Mouse (Mus musculus): Measurements from ENCODE around the gene H2-Ab1. TPM values are rescaled to one million over a fixed set of nuclear protein-coding genes. Genes with fewer than 3 reads are reported as not detected.
"Not testable (repeated sequence)": the region's sequence is repeated elsewhere in the genome, so short reads cannot be mapped to it uniquely, and the experiment has no call there.

Gene H2-Ab1
- total RNA-seq, 2 experiments from 2014 or later, result 1.3 to 3.1 TPM

DNA sequence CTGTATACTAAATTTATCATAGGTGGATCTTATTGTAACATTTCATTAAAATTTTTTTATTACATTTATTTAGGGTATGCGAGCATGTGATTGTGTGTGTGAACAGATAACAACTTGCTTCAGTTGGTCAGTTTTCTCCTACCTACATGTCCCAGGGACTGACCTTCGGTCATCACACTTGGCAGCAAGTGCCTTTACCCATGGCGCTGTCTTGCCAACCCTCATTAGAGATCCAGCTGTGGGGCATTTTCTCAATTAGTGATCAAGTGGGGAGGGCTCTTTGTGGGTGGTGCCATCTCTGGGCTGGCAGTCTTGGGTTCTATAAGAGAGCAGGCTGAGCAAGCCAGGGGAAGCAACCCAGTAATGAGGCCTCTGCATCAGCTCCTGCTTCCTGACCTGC is 32.7 kb upstream of the H2-Ab1 start:
- DNase-seq (ENCODE audit: extremely low spot score in 1 of 2, low spot score in 2 of 2), result no peak
- no peak for TF ChIP-seq CTCF (IDR thresholded peaks at IDR 0.05)
- intact Hi-C loops (cut with DNase I), result no loop called here
- no peak overlapping the region for H3K4me3 ChIP-seq
- H3K27ac ChIP-seq, result no peak overlapping the region

DNA sequence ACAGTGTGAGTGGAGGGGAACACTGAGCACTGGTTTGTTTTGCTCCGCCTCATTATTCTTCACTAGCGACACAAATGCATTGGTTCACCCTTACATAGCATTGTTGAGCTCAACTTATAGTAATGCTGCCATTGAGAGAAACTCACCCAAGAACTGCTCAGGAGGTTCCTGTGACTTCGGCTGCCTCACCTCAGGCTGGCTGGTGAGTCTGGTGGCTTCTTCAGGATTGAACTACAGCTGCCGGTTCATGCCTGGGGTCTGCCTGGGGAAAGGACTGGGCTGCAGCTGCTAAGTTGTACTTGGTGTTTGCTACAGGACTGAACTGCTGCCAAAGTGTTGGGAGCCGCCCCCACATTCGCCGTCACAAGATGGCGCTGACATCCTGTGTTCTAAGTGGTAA is 32.1 kb upstream of the H2-Ab1 start:
- DNase-seq (ENCODE audit: extremely low spot score in 1 of 2, low spot score in 2 of 2), result no peak
- Histone ChIP-seq H3K27ac (no peak overlapping the region), H3K4me3 (no peak overlapping the region)
- TF ChIP-seq CTCF (IDR thresholded peaks at IDR 0.05), result no peak
- intact Hi-C loops (cut with DNase I), result no loop called here

DNA sequence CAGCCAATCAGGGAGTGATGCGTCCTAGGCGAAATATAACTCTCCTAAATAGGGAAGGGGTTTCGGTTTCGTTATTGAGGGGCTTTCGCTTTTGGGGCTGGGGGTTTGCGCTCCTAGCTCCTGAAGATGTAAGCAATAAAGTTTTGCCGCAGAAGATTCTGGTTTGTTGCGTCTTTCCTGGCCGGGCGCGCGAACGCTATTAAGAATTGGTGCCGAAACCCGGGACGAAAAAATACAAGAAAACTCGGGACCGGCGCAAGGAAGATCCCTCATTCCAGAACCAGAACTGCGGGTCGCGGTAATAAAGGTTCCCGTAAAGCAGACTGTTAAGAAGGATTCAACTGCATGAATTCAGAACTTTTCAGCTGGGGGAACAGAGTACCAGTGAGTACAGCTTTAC is 31.6 kb upstream of the H2-Ab1 start:
- intact Hi-C loops (cut with DNase I), result not testable (repeated sequence)

DNA sequence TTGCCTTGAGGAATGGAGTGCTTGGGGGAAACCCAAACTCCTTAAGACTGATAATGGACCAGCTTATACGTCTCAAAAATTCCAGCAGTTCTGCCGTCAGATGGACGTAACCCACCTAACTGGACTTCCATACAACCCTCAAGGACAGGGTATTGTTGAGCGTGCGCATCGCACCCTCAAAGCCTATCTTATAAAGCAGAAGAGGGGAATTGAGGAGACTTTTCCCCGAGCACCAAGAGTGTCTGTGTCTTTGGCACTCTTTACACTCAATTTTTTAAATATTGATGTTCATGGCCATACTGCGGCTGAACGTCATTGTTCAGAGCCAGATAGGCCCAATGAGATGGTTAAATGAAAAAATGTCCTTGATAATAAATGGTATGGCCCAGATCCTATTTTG is 26.5 kb upstream of the H2-Ab1 start:
- H3K4me3 ChIP-seq; H3K27ac ChIP-seq; DNase-seq (ENCODE audit: extremely low spot score in 1 of 2, low spot score in 2 of 2); intact Hi-C loops (cut with DNase I): not testable (repeated sequence)

More for the DNA sequence above, 31.6 kb upstream of the H2-Ab1 start:
- not testable (repeated sequence) for DNase-seq (ENCODE audit: extremely low spot score in 1 of 2, low spot score in 2 of 2); H3K27ac ChIP-seq; H3K4me3 ChIP-seq

DNA sequence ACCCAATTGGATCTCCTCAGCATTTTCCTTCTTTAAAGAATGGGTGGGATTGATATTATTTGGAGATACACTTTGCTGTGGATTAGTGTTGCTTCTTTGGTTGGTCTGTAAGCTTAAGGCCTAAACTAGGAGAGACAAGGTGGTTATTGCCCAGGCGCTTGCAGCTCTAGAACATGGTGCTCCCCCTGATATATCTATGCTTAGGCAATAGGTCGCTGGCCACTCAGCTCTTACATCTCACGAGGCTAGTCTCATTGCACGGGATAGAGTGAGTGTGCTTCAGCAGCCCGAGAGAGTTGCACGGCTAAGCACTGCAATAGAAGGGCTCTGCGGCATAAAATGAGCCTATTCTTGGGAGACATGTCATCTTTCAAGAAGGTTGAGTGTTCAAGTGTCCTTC is 25.5 kb upstream of the H2-Ab1 start:
- intact Hi-C loops (cut with DNase I); DNase-seq (ENCODE audit: extremely low spot score in 1 of 2, low spot score in 2 of 2); H3K27ac ChIP-seq; H3K4me3 ChIP-seq: not testable (repeated sequence)

DNA sequence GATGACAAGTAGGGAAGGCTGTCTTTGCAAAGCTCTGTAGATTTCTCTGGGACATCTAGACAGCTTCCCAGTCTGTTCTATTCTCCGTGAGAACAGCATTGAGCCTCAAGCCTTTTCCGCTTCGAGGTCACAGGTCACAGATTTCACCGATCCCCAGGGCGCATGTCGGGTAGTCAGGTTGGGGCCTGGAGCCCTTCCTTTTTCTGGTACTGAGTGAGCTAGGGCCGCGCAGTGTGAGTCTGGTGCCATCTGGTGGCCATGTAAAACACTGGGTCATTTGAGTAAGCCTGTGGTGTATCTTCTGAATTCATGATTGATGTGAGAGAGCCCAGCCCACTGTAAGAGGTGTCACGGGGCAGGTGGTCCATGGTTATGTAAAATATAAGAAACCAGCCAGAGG is 22.6 kb upstream of the H2-Ab1 start:
- TF ChIP-seq CTCF (IDR thresholded peaks at IDR 0.05), result peak; percentile 91
- Histone ChIP-seq H3K27ac (no peak overlapping the region), H3K4me3 (no peak overlapping the region)
- intact Hi-C loops (cut with DNase I), result loop anchor here (2.0 to 5.0 kb wide), 2 partner anchors 64 to 158 kb away; no protein-coding TSS in a partner anchor
- peak; percentile 68 for DNase-seq (ENCODE audit: extremely low spot score in 1 of 2, low spot score in 2 of 2)

DNA sequence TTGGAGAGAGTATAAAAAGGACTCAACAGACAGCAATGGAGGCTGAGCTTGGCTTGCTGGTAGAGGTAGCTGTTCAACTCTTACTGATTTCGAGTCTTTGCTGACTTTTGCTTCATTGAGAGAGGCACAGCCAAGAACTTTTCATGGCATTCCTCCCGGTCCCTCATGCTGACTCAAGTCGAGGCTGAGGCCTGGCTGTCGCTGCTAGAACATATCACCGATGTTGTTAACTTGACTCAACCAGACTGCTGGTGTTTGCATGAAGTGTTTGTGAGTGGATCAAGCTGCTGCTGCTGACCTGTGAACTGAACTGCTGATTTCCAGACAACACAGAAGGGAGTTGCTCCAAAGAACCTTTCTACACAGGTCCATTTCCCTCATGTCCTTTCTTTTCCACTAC is 20.8 kb upstream of the H2-Ab1 start:
- Histone ChIP-seq H3K27ac (no peak overlapping the region), H3K4me3 (no peak overlapping the region)
- DNase-seq (ENCODE audit: extremely low spot score in 1 of 2, low spot score in 2 of 2), result no peak
- no peak for TF ChIP-seq CTCF (IDR thresholded peaks at IDR 0.05)
- intact Hi-C loops (cut with DNase I), result loop anchor here (5.0 kb wide), 1 partner anchor 159 kb away; no protein-coding TSS in a partner anchor

DNA sequence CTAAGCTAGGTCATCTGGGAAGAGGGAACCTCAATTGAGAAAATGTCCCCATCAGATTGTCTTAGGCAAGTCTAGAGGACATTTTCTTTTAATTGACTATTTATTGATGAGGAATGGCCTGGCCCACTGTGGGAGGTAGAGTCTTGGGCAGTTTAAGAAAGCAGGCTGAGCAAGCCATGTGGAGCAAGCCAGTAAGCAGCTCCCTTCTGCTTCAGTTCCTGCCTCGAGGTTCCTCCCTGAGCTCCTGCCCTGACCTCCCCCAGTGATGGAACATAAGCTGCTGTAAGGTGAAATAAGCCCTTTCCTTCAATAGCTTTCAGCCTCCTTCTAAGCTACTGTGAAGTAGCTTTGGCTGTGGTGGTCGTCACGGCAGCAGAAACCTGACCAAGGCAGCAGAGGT is 19.7 kb upstream of the H2-Ab1 start:
- intact Hi-C loops (cut with DNase I), result loop anchor here (5.0 kb wide), 1 partner anchor 160 kb away; no protein-coding TSS in a partner anchor
- TF ChIP-seq CTCF (IDR thresholded peaks at IDR 0.05), result no peak
- H3K4me3 ChIP-seq, result no peak overlapping the region
- DNase-seq (ENCODE audit: extremely low spot score in 1 of 2, low spot score in 2 of 2), result no peak
- no peak overlapping the region for H3K27ac ChIP-seq

DNA sequence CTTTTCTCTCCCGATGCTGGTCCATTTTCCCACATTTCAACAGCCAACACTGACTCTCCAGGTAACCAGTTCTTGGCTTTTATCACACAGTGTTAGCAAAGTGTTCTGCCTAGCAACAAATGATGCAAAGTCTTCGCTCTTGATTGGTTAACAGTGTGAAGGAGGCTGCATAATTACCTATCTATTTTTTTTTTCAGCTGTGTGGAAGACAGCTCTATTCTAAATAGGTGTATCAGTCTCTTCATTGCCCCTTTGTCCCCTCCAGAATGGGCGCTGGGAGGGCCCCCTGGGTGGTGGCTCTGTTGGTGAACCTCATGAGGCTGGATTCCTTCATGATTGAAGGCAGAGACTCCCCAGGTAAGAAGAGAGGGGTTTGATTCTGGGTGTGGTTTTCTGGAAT is 18.8 kb upstream of the H2-Ab1 start, which contains the start of gene H2-Ob:
Gene H2-Ob, plus strand, starts transcription at position 198 of the 400 bp plus-strand sequence.
- DNase-seq (ENCODE audit: extremely low spot score in 1 of 2, low spot score in 2 of 2), result peak in 1 of 2 experiments; percentile 37
- H3K4me3 ChIP-seq, result no peak within 1 kb of the TSS
- H3K27ac ChIP-seq, result no peak within 1 kb of the TSS
- intact Hi-C loops (cut with DNase I), result loop anchor here (5.0 kb wide), 1 partner anchor 161 kb away; no protein-coding TSS in a partner anchor
- TF ChIP-seq CTCF (IDR thresholded peaks at IDR 0.05), result no peak

DNA sequence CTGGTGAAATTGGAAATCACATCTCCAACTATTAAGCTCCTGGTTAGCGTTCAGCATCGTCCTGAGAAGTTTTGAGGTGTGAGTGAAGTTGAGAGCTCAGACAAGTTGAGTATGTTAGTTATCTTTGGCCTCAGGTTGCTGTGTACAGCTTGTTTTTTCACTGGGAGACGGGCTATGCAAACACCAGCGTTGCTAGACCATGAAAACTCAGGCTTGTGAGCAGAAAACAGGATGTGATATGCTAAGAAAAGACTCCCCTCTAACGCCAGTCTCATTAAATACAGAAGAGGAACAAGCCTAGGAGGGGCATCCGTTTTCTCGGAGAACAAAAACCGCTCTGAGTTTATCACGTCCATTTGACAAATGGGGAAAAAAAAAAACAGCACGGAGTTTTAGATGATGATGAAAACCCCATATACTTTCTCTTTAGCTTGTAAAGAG is 17.9 kb upstream of the H2-Ab1 start:
- no peak for TF ChIP-seq CTCF (IDR thresholded peaks at IDR 0.05)
- no peak for DNase-seq (ENCODE audit: extremely low spot score in 1 of 2, low spot score in 2 of 2)
- no peak overlapping the region for H3K4me3 ChIP-seq
- no peak overlapping the region for H3K27ac ChIP-seq
- intact Hi-C loops (cut with DNase I), result loop anchor here (5.0 to 10.0 kb wide), 2 partner anchors 162 to 325 kb away; partner anchors contain the start of gene Notch4

DNA sequence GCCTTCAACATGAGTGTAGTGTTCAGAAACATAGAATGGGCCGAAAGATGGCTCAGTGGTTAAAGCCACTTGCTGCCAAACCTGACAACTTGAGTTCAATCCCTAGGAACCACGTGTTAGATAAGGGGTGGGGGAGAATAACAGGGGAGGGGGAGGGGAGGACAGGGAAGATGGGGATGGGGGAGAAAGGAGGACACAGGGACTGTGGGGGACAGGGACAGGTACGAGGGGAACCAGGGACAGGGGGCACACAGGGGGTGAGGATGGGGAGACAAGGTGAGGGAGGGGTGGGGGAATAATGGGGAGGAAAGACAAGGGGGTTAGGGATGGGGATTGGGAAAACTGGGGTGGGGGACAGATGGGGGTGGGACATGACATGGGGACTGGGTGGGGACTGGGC is 17.1 kb upstream of the H2-Ab1 start:
- Histone ChIP-seq H3K27ac (no peak overlapping the region), H3K4me3 (no peak overlapping the region)
- TF ChIP-seq CTCF (IDR thresholded peaks at IDR 0.05), result no peak
- intact Hi-C loops (cut with DNase I), result loop anchor here (10.0 kb wide), 1 partner anchor 324 kb away; the partner anchor contains the start of gene Notch4
- no peak for DNase-seq (ENCODE audit: extremely low spot score in 1 of 2, low spot score in 2 of 2)

DNA sequence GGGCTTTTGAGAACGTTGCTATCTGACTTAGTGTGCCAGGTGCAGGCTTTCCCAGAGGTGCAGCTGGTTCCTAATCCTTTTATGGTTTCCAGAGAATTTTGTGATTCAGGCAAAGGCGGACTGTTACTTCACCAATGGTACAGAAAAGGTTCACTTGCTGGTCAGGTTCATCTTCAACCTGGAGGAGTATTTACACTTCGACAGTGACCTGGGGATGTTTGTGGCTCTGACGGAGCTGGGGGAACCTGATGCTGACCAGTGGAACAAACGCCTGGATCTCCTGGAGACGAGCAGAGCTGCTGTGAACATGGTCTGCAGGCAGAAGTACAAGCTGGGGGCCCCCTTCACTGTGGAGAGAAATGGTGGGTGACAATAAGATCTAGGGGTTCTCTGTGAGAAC is 16.6 kb upstream of the H2-Ab1 start:
- intact Hi-C loops (cut with DNase I), result loop anchor here (10.0 kb wide), 1 partner anchor 324 kb away; the partner anchor contains the start of gene Notch4
- no peak for DNase-seq (ENCODE audit: extremely low spot score in 1 of 2, low spot score in 2 of 2)
- TF ChIP-seq CTCF (IDR thresholded peaks at IDR 0.05), result no peak
- H3K27ac ChIP-seq, result no peak overlapping the region
- no peak overlapping the region for H3K4me3 ChIP-seq

DNA sequence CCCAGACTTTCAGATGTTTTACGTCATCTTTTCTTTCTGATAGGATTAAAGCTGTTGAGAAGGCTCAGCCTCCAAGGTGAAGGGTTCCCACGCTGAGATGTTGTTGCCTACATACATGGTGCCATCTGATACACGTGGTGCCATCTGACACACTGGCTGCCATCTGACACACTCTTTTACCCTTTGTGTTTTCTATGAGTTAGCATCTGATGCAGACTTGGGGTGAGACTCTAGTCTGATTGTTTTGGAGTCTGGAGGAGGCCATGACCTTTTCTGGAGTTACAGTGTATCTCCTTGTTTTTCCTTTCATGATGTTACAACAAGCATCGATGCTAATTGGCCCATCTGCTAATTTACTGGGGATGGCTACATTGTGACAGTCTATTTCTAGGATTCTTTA is 12.8 kb upstream of the H2-Ab1 start:
- no peak for DNase-seq (ENCODE audit: extremely low spot score in 1 of 2, low spot score in 2 of 2)
- Histone ChIP-seq H3K4me3 (no peak overlapping the region), H3K27ac (no peak overlapping the region)
- no peak for TF ChIP-seq CTCF (IDR thresholded peaks at IDR 0.05)
- intact Hi-C loops (cut with DNase I), result loop anchor here (10.0 kb wide), 1 partner anchor 320 kb away; the partner anchor contains the start of gene Notch4

Data from left cerebral cortex, adult 2 months (tissue).